Mouse (Mus musculus) right cerebral cortex, postnatal 4 days (tissue): Measurements from ENCODE around the gene Cfap43.
"Not testable (repeated sequence)": the region's sequence is repeated elsewhere in the genome, so short reads cannot be mapped to it uniquely, and the experiment has no call there.

Source experiments
- DNase-seq: peaks from one replicate; pipeline ENCODE4 v3.0.0-alpha.2; 2022

The Cfap43 gene

GRCm38 (mm10) chr19:47849735-47850134, 69.4 kb downstream of the Cfap43 start:
- DNase-seq, result no peak

- DNase-seq, result not testable (repeated sequence)
These were observed 77.9 kb downstream of the Cfap43 start for GRCm38 (mm10) chr19:47841234-47841633.

GRCm38 (mm10) chr19:47837527-47837901, 81.6 kb downstream of the Cfap43 start:
- DNase-seq, result no peak

GRCm38 (mm10) chr19:47836701-47837526, 82.2 kb downstream of the Cfap43 start:
- peak; percentile 62 for DNase-seq

- DNase-seq, result no peak
These were observed 83.3 kb downstream of the Cfap43 start for GRCm38 (mm10) chr19:47835776-47836175.

GRCm38 (mm10) chr19:47834614-47835013, 84.5 kb downstream of the Cfap43 start:
- DNase-seq, result no peak

- no peak for DNase-seq
These were observed 86.8 kb downstream of the Cfap43 start for GRCm38 (mm10) chr19:47832316-47832715.

GRCm38 (mm10) chr19:47831111-47831510, 88.0 kb downstream of the Cfap43 start:
- DNase-seq, result no peak

- no peak for DNase-seq
These were observed 89.1 kb downstream of the Cfap43 start for GRCm38 (mm10) chr19:47829913-47830450.

- DNase-seq, result no peak
These were observed 95.1 kb downstream of the Cfap43 start for GRCm38 (mm10) chr19:47824026-47824425.

GRCm38 (mm10) chr19:47822143-47822796, 96.8 kb downstream of the Cfap43 start:
- DNase-seq, result no peak

GRCm38 (mm10) chr19:47821494-47821872, 97.6 kb downstream of the Cfap43 start:
- DNase-seq, result no peak

GRCm38 (mm10) chr19:47820832-47821493, 98.1 kb downstream of the Cfap43 start:
- DNase-seq, result peak; percentile 62

- DNase-seq, result peak; percentile 16
These were observed 101.4 kb downstream of the Cfap43 start for GRCm38 (mm10) chr19:47817692-47818091.

- no peak for DNase-seq
These were observed 104.4 kb downstream of the Cfap43 start for GRCm38 (mm10) chr19:47814721-47815120.

GRCm38 (mm10) chr19:47812091-47812490, 107.0 kb downstream of the Cfap43 start:
- DNase-seq, result no peak

GRCm38 (mm10) chr19:47798583-47798982, 120.5 kb downstream of the Cfap43 start:
- no peak for DNase-seq

GRCm38 (mm10) chr19:47796699-47797098, 122.4 kb downstream of the Cfap43 start:
- DNase-seq, result no peak

GRCm38 (mm10) chr19:47795009-47795728, 123.9 kb downstream of the Cfap43 start:
- DNase-seq, result peak; percentile 64

- DNase-seq, result no peak
These were observed 124.8 kb downstream of the Cfap43 start for GRCm38 (mm10) chr19:47794331-47794730.

GRCm38 (mm10) chr19:47790316-47791020, 128.6 kb downstream of the Cfap43 start:
- no peak for DNase-seq

GRCm38 (mm10) chr19:47783898-47784297, 135.2 kb downstream of the Cfap43 start:
- no peak for DNase-seq
